Mouse (Mus musculus) forebrain, embryonic 14.5 days (tissue): ENCODE data around the gene Ypel4. TPM values are rescaled to one million over a fixed set of nuclear protein-coding genes. Genes with fewer than 3 reads are reported as not detected.
A peak's percentile ranks its signal among the peaks of the same experiment; 100 is the strongest.

Source experiments
- ATAC-seq: fragments of 200-750 bp; cut with Nextera tagmentation; 2 replicates; pipeline ENCODE4 v1.8.0; 2017; ENCODE audit warnings: mild to moderate bottlenecking, moderate library complexity
- DNase-seq: peaks from one replicate; pipeline ENCODE4 v3.0.0-alpha.2; 2015; ENCODE audit warnings: low spot score
- H3K27ac ChIP-seq: fragments of 300-500 bp; sonication (generic); 2 replicates; pipeline ENCODE4 v1.5.1; 2014; ENCODE audit warnings: low read depth, mild to moderate bottlenecking, control low read depth, low read length, moderate library complexity
- H3K27me3 ChIP-seq: fragments of 300-500 bp; sonication (generic); replicated peaks from 2 replicates; pipeline ENCODE4 v1.6.1; 2014; ENCODE audit warnings: low read length, control low read depth, mixed read lengths; ENCODE audit not compliant: control insufficient read depth, insufficient read depth
- H3K36me3 ChIP-seq: fragments of 300-500 bp; sonication (generic); 2 replicates; pipeline ENCODE4 v1.6.1; 2014; ENCODE audit warnings: low read length, control low read depth; ENCODE audit not compliant: control insufficient read depth, insufficient read depth
- H3K4me1 ChIP-seq: fragments of 300-500 bp; sonication (generic); 2 replicates; pipeline ENCODE4 v1.6.1; 2014; ENCODE audit warnings: antibody characterized with exemption, low read length, control low read depth; ENCODE audit not compliant: control insufficient read depth, insufficient read depth
- H3K4me2 ChIP-seq: fragments of 300-500 bp; sonication (generic); 2 replicates; pipeline ENCODE4 v1.6.1; 2014; ENCODE audit warnings: mild to moderate bottlenecking, control low read depth, low read length
- H3K4me3 ChIP-seq: fragments of 300-500 bp; sonication (generic); 2 replicates; pipeline ENCODE4 v1.5.1; 2014; ENCODE audit warnings: low read depth, low read length, control low read depth
- H3K9ac ChIP-seq: fragments of 300-500 bp; sonication (generic); 2 replicates; pipeline ENCODE4 v1.6.1; 2014; ENCODE audit warnings: mild to moderate bottlenecking, low read length, control low read depth, moderate library complexity
- H3K9me3 ChIP-seq: fragments of 300-500 bp; sonication (generic); replicated peaks from 2 replicates; pipeline ENCODE4 v1.6.1; 2016; ENCODE audit warnings: low read length, control low read depth, mixed read lengths; ENCODE audit not compliant: control insufficient read depth
- WGBS: fragments of 180-500 bp; shearing (Covaris S2); extraction: QIAGEN DNeasy Blood & Tissue Kit; methylation state at CpG from one replicate; pipeline ENCODE4 v1.1.7; 2014; 5-methylcytosine and 5-hydroxymethylcytosine counted together
- polyA plus RNA-seq: library from polyadenylated mRNA; unstranded; fragments of >200 nt; fragmentation: Nextera tagmentation; extraction: Ambion mirVana; gene quantifications from 2 replicates; pipeline ENCODE4 v1.2.1, GENCODE M21; 2014

Ypel4 gene
- polyA plus RNA-seq, 1 experiment from 2014 or later = 16.3 TPM

GRCm38 (mm10) chr2:84743561-84743960 is 9.7 kb downstream of the Ypel4 start, which contains the start of gene Gm19426:
Gene Gm19426 (minus strand): TSS chr2:84743655.
- WGBS = under 1% methylated on average over 25 of the region's 25 CpGs
- H3K9me3 ChIP-seq = no peaks in the 10 kb centered on the region
- ATAC-seq = peak; percentile 92

GRCm38 (mm10) chr2:84744126-84744525 is 10.3 kb downstream of the Ypel4 start:
- under 1% methylated on average over 10 of the region's 10 CpGs for WGBS
- H3K9me3 ChIP-seq = no peaks in the 10 kb centered on the region
- H3K36me3 ChIP-seq = peaks cover 3% of the 10 kb centered on the region; the same call in 1 of the 2 replicates
- no peak for DNase-seq
- H3K4me1 ChIP-seq = peaks cover 32% of the 10 kb centered on the region
- H3K27ac ChIP-seq = peak overlapping the region; percentile 98
- H3K4me2 ChIP-seq = peak overlapping the region; percentile 89
- H3K4me3 ChIP-seq = peak overlapping the region; percentile 75
- peak overlapping the region; percentile 94; the same call in 1 of the 2 replicates for H3K9ac ChIP-seq
- no peaks in the 10 kb centered on the region for H3K27me3 ChIP-seq
- peak; percentile 30 for ATAC-seq

More at GRCm38 (mm10) chr2:84743561-84743960, 9.7 kb downstream of the Ypel4 start, which contains the start of gene Gm19426:
- Histone ChIP-seq H3K4me2 (peak within 1 kb of the TSS; percentile 89), H3K27me3 (no peaks in the 10 kb centered on the region), H3K9ac (peak within 1 kb of the TSS; percentile 94), H3K4me1 (peaks cover 37% of the 10 kb centered on the region), H3K27ac (peak within 1 kb of the TSS; percentile 98), H3K36me3 (peaks cover 3% of the 10 kb centered on the region; the same call in 1 of the 2 replicates), H3K4me3 (peak within 1 kb of the TSS; percentile 75)
- peak; percentile 98 for DNase-seq

GRCm38 (mm10) chr2:84750115-84750514 is 16.3 kb downstream of the Ypel4 start:
- Histone ChIP-seq H3K36me3 (no peaks in the 10 kb centered on the region), H3K27ac (no peak overlapping the region), H3K9ac (no peak overlapping the region), H3K4me2 (no peak overlapping the region), H3K4me1 (no peaks in the 10 kb centered on the region), H3K27me3 (no peaks in the 10 kb centered on the region), H3K4me3 (no peak overlapping the region), H3K9me3 (no peaks in the 10 kb centered on the region)
- WGBS = 85% methylated on average over 6 of the region's 6 CpGs
- DNase-seq (no peak), ATAC-seq (no peak)

GRCm38 (mm10) chr2:84756245-84756644 is 22.4 kb downstream of the Ypel4 start:
- Histone ChIP-seq H3K4me1 (no peaks in the 10 kb centered on the region), H3K4me2 (no peak overlapping the region), H3K9ac (no peak overlapping the region), H3K4me3 (no peak overlapping the region), H3K27ac (no peak overlapping the region), H3K9me3 (no peaks in the 10 kb centered on the region), H3K27me3 (no peaks in the 10 kb centered on the region), H3K36me3 (no peaks in the 10 kb centered on the region)
- WGBS = 89% methylated on average over 5 of the region's 5 CpGs
- DNase-seq (no peak), ATAC-seq (no peak)

- ATAC-seq = no peak
- H3K9ac ChIP-seq = no peak overlapping the region
- WGBS = 58% methylated on average over 7 of the region's 7 CpGs
These were observed 23.3 kb downstream of the Ypel4 start for GRCm38 (mm10) chr2:84757026-84757682.

GRCm38 (mm10) chr2:84758542-84759127 is 24.8 kb downstream of the Ypel4 start:
- Histone ChIP-seq H3K4me3 (no peak overlapping the region), H3K27me3 (no peaks in the 10 kb centered on the region), H3K36me3 (no peaks in the 10 kb centered on the region), H3K4me2 (no peak overlapping the region), H3K27ac (no peak overlapping the region), H3K9me3 (no peaks in the 10 kb centered on the region), H3K4me1 (no peaks in the 10 kb centered on the region), H3K9ac (no peak overlapping the region)
- WGBS = 0% methylated on average over 2 of the region's 2 CpGs
- DNase-seq = peak; percentile 79
- peak; percentile 86 for ATAC-seq

More at GRCm38 (mm10) chr2:84757026-84757682, 23.3 kb downstream of the Ypel4 start:
- no peak for DNase-seq
- H3K36me3 ChIP-seq = no peaks in the 10 kb centered on the region
- H3K27ac ChIP-seq = no peak overlapping the region
- H3K4me2 ChIP-seq = no peak overlapping the region
- no peaks in the 10 kb centered on the region for H3K9me3 ChIP-seq
- no peaks in the 10 kb centered on the region for H3K4me1 ChIP-seq
- H3K27me3 ChIP-seq = no peaks in the 10 kb centered on the region
- no peak overlapping the region for H3K4me3 ChIP-seq

- H3K4me1 ChIP-seq = no peaks in the 10 kb centered on the region
- ATAC-seq (no peak), DNase-seq (no peak)
- H3K27ac ChIP-seq = no peak overlapping the region
- H3K9me3 ChIP-seq = no peaks in the 10 kb centered on the region
- 75% methylated on average over 8 of the region's 8 CpGs for WGBS
- H3K4me2 ChIP-seq = no peak overlapping the region
- no peaks in the 10 kb centered on the region for H3K27me3 ChIP-seq
- no peak overlapping the region for H3K4me3 ChIP-seq
- H3K9ac ChIP-seq = no peak overlapping the region
- H3K36me3 ChIP-seq = no peaks in the 10 kb centered on the region
These were observed 26.9 kb downstream of the Ypel4 start for GRCm38 (mm10) chr2:84760777-84761176.

GRCm38 (mm10) chr2:84761309-84761708 is 27.5 kb downstream of the Ypel4 start:
- Histone ChIP-seq H3K27me3 (no peaks in the 10 kb centered on the region), H3K4me3 (no peak overlapping the region), H3K4me1 (no peaks in the 10 kb centered on the region), H3K9ac (no peak overlapping the region), H3K4me2 (no peak overlapping the region), H3K36me3 (no peaks in the 10 kb centered on the region), H3K27ac (no peak overlapping the region), H3K9me3 (no peaks in the 10 kb centered on the region)
- WGBS = 87% methylated on average over 3 of the region's 3 CpGs
- DNase-seq (no peak), ATAC-seq (no peak)

GRCm38 (mm10) chr2:84761840-84762239 is 28.0 kb downstream of the Ypel4 start:
- Histone ChIP-seq H3K9me3 (no peaks in the 10 kb centered on the region), H3K4me1 (no peaks in the 10 kb centered on the region), H3K27me3 (no peaks in the 10 kb centered on the region), H3K27ac (no peak overlapping the region), H3K36me3 (no peaks in the 10 kb centered on the region), H3K4me3 (no peak overlapping the region), H3K9ac (no peak overlapping the region), H3K4me2 (no peak overlapping the region)
- no peak for DNase-seq
- ATAC-seq = no peak
- WGBS = 85% methylated on average over 1 of the region's 1 CpGs
